Mouse (Mus musculus): ENCODE measurements around the gene Endov. TPM values are rescaled to one million over a fixed set of nuclear protein-coding genes. Genes with fewer than 3 reads are reported as not detected.

Endov gene
- total RNA-seq, 4 experiments from 2014 or later, result 3.8 to 4.9 (median 4.5) TPM

- no peak for DNase-seq (ENCODE audit: low spot score in 2 of 2)
These were observed 54.8 kb downstream of the Endov start for GRCm38 (mm10) chr11:119545741-119546495.

DNA sequence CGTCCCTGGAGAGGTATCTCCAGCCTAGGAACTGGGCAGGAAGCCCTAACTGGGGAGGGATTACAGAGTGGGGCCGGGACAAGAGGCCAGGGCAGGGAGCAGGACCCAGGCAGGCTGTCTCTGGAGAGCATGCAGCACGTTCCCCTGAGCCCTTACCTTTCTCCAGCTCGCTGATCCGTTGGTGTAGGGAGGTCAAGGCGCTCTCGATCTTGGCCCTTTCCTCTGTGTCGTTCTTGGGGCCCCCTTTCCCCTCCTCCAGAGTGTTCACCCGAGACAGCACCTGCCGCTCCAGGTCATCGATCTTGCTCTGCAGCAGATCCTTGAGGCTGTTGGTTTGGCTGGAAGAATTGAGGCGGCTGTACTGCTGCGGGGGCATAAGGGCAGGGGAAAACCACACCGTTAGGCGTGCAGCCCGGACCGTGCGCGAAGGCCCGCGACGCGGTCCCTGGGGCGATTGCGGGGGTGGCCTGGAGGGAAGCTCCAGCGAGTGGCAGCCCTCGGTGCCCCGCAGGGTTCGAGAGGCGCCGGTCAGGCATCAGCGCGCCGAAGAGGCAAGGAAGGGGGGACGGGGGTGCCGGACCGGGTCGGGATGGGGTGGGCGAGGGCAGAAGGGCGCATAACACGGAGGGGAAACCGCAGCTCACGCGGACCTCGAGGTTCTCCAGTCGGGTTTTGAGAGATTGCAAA lies 55.5 kb downstream of the Endov start:
- no peak for DNase-seq (ENCODE audit: low spot score in 2 of 2)

DNA sequence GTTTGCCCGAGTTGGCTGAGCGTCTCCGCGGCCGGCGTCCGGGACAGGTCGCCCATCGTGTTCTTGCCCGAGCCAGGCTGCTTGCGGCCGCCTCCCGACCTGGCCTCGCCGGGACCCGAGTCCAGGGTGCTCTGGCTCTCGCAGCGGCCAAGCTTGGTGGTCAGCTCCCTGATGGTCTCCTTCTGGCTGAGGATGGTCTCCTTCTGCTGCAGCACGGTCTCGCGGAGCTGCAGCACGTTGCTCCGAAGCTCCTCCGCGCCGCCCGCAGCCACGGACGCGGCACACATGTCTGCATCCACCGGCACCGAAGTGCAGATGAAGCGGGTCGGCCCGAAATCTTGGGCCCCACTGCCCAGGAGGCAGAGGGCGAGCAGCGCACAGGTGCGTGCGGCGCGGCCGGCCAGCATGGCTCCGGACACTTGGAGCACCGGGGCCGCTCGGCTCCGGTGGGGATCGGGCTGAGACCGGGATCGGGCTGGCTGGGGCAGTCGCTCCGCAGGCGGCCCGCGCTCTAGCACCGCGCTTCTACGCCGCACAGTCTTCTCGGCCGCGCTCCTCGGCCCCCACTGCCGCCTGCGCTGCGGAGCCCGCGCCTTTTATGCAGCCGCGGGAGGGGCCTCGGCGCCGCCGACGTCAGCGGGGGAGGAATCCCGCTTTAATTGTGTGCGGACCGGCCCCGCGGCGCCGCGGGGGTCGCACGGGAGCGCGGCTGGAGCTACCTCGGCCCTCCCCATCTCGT lies 56.2 kb downstream of the Endov start, which contains the start of gene Nptx1:
Gene Nptx1, minus strand, starts transcription at position 571 of the 739 bp plus-strand sequence.
- no peak for DNase-seq (ENCODE audit: low spot score in 2 of 2)

GRCm38 (mm10) chr11:119547951-119548591 lies 56.9 kb downstream of the Endov start:
- DNase-seq (ENCODE audit: low spot score in 2 of 2), result no peak

- no peak for DNase-seq (ENCODE audit: low spot score in 2 of 2)
These were observed 57.7 kb downstream of the Endov start for GRCm38 (mm10) chr11:119548741-119549370.

GRCm38 (mm10) chr11:119549371-119549811 lies 58.2 kb downstream of the Endov start:
- no peak for DNase-seq (ENCODE audit: low spot score in 2 of 2)

DNA sequence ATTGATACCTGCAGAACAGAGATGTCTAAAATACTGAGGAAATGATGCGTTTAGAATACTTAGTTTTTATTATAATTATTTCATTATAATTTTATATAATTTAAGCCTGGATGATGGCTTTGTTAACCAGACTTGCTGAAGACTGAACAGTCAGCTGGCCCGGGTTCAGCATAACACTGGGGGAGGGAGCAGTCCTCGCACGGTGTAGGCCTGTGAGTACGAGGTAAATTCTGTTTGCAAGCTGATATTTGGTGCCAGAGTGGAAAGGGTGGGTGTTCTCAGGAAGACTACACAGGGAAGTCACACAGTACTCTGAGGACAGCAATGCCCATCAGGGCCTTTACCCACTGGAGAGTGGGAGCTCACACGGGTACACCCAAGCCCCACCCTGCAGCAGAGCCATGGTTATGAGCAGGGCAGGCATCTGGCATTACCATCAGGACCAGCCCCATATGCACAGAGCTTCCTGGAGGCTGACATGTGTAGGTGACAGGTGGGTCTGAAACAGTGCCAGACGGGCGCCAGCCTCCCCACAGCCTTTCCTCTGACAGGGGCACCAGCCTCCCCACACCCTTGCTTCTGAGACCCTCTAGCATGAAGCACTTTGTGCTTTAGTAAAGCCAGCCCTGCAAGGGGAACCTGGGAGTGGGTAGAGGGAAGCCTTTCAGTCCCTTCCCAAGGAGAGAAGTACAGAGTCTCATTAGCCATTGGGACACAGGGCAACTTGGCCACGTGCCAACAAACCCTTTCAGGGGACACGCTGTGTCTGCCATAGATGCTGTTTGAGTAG lies 59.6 kb downstream of the Endov start:
- DNase-seq (ENCODE audit: low spot score in 2 of 2), result no peak

DNA sequence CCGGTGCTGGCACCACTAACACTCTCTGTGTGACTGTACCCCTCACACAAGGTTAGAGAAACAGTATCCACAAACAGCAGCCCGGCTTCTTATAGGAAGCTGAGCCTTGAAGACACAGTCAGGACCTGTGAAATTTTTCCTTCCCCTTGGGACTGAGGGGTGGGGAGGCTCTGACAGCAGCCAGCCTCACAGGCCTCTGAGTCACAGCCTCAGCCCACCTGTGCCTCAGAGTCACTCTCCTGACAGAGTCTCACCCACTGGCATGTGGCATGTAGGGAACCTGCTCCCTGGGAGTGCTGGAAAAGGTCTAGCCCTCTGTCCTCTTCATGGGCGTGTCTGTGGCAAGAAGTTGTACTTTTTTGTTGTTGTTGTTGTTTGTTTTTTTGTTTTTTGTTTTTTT lies 60.3 kb downstream of the Endov start:
- DNase-seq (ENCODE audit: low spot score in 2 of 2), result no peak

GRCm38 (mm10) chr11:119552301-119552700 lies 61.2 kb downstream of the Endov start:
- no peak for DNase-seq (ENCODE audit: low spot score in 2 of 2)

DNA sequence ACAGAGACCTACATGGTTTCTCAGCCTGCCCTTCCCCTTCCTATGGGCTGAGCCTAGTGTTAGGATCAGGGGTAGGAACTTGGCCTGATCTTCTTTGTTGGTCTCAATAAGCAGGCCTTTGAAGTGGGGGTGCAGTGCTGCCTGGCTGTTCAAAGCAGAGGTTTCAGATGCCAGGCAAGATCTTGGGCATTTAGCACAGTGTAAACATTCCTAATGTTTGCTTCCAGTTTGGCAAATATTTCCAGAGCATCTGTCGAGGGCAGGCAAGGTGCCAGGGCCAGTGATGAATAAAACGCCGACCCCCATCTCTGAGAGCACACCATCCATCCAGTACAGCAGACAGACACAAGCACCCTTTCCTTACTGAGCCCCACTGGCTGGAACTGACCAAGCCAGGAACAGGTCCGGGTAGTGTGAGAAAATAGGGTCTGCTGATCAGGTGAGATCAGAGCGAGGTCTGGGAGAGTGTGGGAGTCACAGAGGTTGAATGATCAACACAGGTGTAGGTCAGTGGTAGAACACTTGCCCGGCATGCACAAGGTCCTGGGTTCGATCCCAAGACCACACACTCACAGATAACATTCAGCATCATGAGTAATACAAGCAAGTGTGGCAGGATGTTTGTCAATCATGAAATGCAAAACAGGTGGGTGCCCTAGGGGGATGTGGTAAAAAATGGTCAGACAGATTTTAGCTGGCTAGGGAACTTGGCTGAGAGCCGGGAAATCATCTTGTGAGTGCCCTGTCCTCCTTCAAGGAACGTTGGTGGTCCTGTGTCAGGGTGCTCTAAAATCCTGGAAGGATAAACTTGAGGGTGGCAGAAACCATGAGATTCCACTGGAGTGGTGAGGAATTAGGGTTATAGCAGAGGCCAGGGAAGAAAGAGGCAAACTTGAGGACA lies 62.0 kb downstream of the Endov start:
- DNase-seq (ENCODE audit: low spot score in 2 of 2), result no peak

DNA sequence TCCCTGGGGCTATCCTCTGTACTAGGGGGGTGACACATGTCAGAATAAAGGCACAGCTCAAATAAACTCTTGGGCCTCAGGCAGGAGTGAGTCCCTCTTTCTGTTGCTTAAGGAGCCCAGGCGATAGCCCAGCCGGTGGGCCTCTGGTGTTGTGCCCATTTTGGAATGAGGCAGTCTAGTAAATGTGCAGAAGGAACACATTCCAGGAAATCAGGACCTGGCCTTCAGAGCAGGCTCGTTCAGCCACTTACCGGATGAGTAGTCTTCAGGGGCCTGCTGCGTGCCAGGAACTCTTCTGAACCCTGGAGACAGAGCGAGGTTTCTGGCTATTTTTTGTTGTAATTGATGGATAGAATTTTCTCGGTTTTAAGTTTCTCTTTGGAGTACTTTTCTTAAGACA lies 63.6 kb downstream of the Endov start:
- DNase-seq (ENCODE audit: low spot score in 2 of 2), result no peak

DNA sequence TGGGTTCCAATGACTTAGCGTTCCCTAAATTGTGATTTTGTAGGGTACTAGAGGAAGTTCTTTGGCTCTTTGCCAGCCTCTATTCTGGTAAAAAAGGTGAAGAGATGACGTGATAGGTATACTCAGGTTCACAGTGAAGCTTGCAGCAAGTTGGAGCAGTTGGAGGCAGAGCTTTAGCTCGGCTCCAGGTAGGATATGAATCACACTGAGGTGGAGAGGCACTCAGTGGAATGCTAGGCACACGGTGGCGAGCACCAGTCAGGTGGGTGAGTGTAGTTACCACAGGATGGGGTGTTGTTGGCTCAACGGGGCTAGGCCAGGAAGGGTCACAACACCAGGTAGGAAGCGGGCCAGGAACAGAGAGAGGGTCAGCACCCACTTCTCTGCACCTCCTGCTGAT lies 64.0 kb downstream of the Endov start:
- DNase-seq (ENCODE audit: low spot score in 2 of 2), result no peak

- no peak for DNase-seq (ENCODE audit: low spot score in 2 of 2)
These were observed 67.1 kb downstream of the Endov start for GRCm38 (mm10) chr11:119557940-119558869.

GRCm38 (mm10) chr11:119558870-119559610 lies 67.9 kb downstream of the Endov start:
- no peak for DNase-seq (ENCODE audit: low spot score in 2 of 2)

All from gastrocnemius, adult 8-10 months (tissue).